Comparison of ENCODE assay signal across 8 mouse cellular contexts in the genomic region with DNA sequence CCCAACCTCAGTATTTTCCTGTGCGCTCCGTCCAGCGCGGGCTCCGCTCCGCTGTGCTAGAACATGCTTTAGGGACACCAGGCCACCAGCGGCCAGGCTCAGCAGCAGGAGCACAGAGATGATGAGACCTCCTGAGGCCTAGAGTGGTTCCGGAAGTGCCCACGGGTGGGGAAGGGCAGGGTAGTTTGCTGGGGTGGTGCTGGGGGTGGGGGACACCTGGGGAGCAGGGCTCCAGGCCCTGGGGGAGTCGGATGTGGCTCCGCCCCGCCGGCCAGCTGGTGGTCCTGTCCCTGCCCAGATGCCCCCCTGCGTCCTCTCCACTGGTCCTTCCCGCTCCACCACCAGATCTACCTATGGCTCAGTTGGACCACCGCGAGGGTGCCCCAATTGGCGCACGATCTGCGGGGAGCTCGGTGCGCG. TPM values are rescaled to one million over a fixed set of nuclear protein-coding genes. Genes with fewer than 3 reads are reported as not detected.
A peak's percentile ranks its signal among the peaks of the same experiment; 100 is the strongest.
DNase-seq lines count a peak whose midpoint lies in the region; ATAC-seq lines count a peak whose summit lies in the region.

No protein-coding gene starts in this region.

- H3K27me3 ChIP-seq in forebrain, embryonic 13.5 days: peaks cover 35% of the 10 kb centered on the region
- H3K27me3 ChIP-seq in limb, embryonic 11.5 days (ENCODE audit: control insufficient read depth, insufficient read depth, low read length): no peaks in the 10 kb centered on the region
- no peaks in the 10 kb centered on the region for H3K27me3 ChIP-seq in neural tube, embryonic 14.5 days (ENCODE audit: control insufficient read depth, insufficient read depth, low read length)

- DNase-seq in frontal cortex, postnatal 14 days (ENCODE audit: low spot score in 2 of 2): no peak
- DNase-seq in Muller cell, postnatal 12 days (ENCODE audit: inconsistent ontology term): peak; percentile 20
- DNase-seq in limb, embryonic 11.5 days (ENCODE audit: low spot score): peak; percentile 64
- DNase-seq in right cerebral cortex, postnatal 14 days: no peak
- DNase-seq in frontal cortex, postnatal 25 days (ENCODE audit: low spot score in 2 of 2): no peak

- H3K9ac ChIP-seq in forebrain, embryonic 13.5 days: peak overlapping the region; percentile 64
- peak overlapping the region; percentile 54 for H3K9ac ChIP-seq in limb, embryonic 11.5 days (ENCODE audit: low read length)
- peak overlapping the region; percentile 53 for H3K9ac ChIP-seq in neural tube, embryonic 14.5 days (replicated peaks; ENCODE audit: low read depth, low read length)

- peak; percentile 32; the same call in 1 of the 2 replicates for ATAC-seq in frontal cortex, adult (ENCODE audit: low TSS enrichment)
- peak; percentile 65 for ATAC-seq in forebrain, embryonic 13.5 days
- ATAC-seq in limb, embryonic 11.5 days (ENCODE audit: insufficient number of reproducible peaks, low FRiP score, low TSS enrichment, low read depth): 0 out of 2 replicates have a peak, but pooled peaks have one; percentile 27
- peak; percentile 65 for ATAC-seq in neural tube, embryonic 14.5 days (ENCODE audit: low read depth)

- no peaks in the 10 kb centered on the region for H3K36me3 ChIP-seq in forebrain, embryonic 13.5 days (ENCODE audit: poor library complexity, severe bottlenecking)
- no peaks in the 10 kb centered on the region for H3K36me3 ChIP-seq in limb, embryonic 11.5 days (ENCODE audit: control insufficient read depth, insufficient read depth, low read length)
- H3K36me3 ChIP-seq in neural tube, embryonic 14.5 days (ENCODE audit: control insufficient read depth, insufficient read depth, low read length): no peaks in the 10 kb centered on the region

- H3K27ac ChIP-seq in forebrain, embryonic 13.5 days: no peak overlapping the region
- no peak overlapping the region for H3K27ac ChIP-seq in limb, embryonic 11.5 days (replicated peaks; ENCODE audit: low read depth, low read length)
- no peak overlapping the region for H3K27ac ChIP-seq in neural tube, embryonic 14.5 days (ENCODE audit: low read depth, low read length)

- peaks cover 13% of the 10 kb centered on the region for H3K4me1 ChIP-seq in forebrain, embryonic 13.5 days
- H3K4me1 ChIP-seq in limb, embryonic 11.5 days (ENCODE audit: control insufficient read depth, insufficient read depth, low read length): peaks cover 3% of the 10 kb centered on the region; the same call in 1 of the 2 replicates
- 0 out of 2 replicates have a peak, but pooled peaks cover 9% of the 10 kb centered on the region for H3K4me1 ChIP-seq in neural tube, embryonic 14.5 days (ENCODE audit: control insufficient read depth, insufficient read depth, low read length)

- peak overlapping the region; percentile 42 for H3K4me3 ChIP-seq in forebrain, embryonic 13.5 days
- peak overlapping the region; percentile 40 for H3K4me3 ChIP-seq in limb, embryonic 11.5 days (ENCODE audit: low read depth, low read length)
- peak overlapping the region; percentile 28 for H3K4me3 ChIP-seq in neural tube, embryonic 14.5 days (ENCODE audit: low read depth, low read length)

- 1% methylated on average over 23 of the region's 23 CpGs for WGBS in forebrain, embryonic 13.5 days
- whole genome bisulfite sequencing in limb, embryonic 11.5 days: 1% methylated on average over 22 of the region's 23 CpGs
- WGBS in neural tube, embryonic 14.5 days: 3% methylated on average over 20 of the region's 23 CpGs

- no peaks in the 10 kb centered on the region for H3K9me3 ChIP-seq in forebrain, embryonic 13.5 days (replicated peaks)
- no peaks in the 10 kb centered on the region for H3K9me3 ChIP-seq in limb, embryonic 11.5 days (ENCODE audit: control insufficient read depth, low read length)
- H3K9me3 ChIP-seq in neural tube, embryonic 14.5 days (ENCODE audit: control insufficient read depth, low read length): no peaks in the 10 kb centered on the region

- H3K4me2 ChIP-seq in forebrain, embryonic 13.5 days: peak overlapping the region; percentile 80
- H3K4me2 ChIP-seq in limb, embryonic 11.5 days (ENCODE audit: low read depth, severe bottlenecking): peak overlapping the region; percentile 76
- H3K4me2 ChIP-seq in neural tube, embryonic 14.5 days (ENCODE audit: low read depth, low read length): peak overlapping the region; percentile 77

RNA-seq across cellular contexts. Expression of a gene that starts 3.5 kb away (rescaled TPM):
- 0.09 TPM in 1 of 2 replicates, not detected in the other for polyA plus RNA-seq in forebrain, embryonic 13.5 days (2015; fragmentation: Nextera tagmentation; extraction: Ambion mirVana)
- polyA plus RNA-seq in limb, embryonic 11.5 days (2014; fragmentation: Nextera tagmentation; extraction: Ambion mirVana): 0.10 TPM in 1 of 2 replicates, not detected in the other
- 0.17 TPM in 1 of 2 replicates, not detected in the other for polyA plus RNA-seq in neural tube, embryonic 14.5 days (2014; fragmentation: Nextera tagmentation; extraction: Ambion mirVana)

RNA-seq across cellular contexts. Expression of a gene that starts 7.9 kb away (rescaled TPM):
- not detected in 2 replicates for polyA plus RNA-seq in forebrain, embryonic 13.5 days (2015; fragmentation: Nextera tagmentation; extraction: Ambion mirVana)
- 0.33 and 0.60 TPM in 2 replicates for polyA plus RNA-seq in limb, embryonic 11.5 days (2014; fragmentation: Nextera tagmentation; extraction: Ambion mirVana)
- polyA plus RNA-seq in neural tube, embryonic 14.5 days (2014; fragmentation: Nextera tagmentation; extraction: Ambion mirVana): 1.2 and 1.3 TPM in 2 replicates

RNA-seq across cellular contexts. Expression of a gene that starts 10.3 kb away (rescaled TPM):
- polyA plus RNA-seq in forebrain, embryonic 13.5 days (2015; fragmentation: Nextera tagmentation; extraction: Ambion mirVana): 0.26 TPM in 1 of 2 replicates, not detected in the other
- polyA plus RNA-seq in limb, embryonic 11.5 days (2014; fragmentation: Nextera tagmentation; extraction: Ambion mirVana): 0.31 and 0.35 TPM in 2 replicates
- 2.4 and 3.0 TPM in 2 replicates for polyA plus RNA-seq in neural tube, embryonic 14.5 days (2014; fragmentation: Nextera tagmentation; extraction: Ambion mirVana)

RNA-seq across cellular contexts. Expression of a gene that starts 14.5 kb away (rescaled TPM):
- 20.8 and 25.9 TPM in 2 replicates for polyA plus RNA-seq in forebrain, embryonic 13.5 days (2015; fragmentation: Nextera tagmentation; extraction: Ambion mirVana)
- polyA plus RNA-seq in limb, embryonic 11.5 days (2014; fragmentation: Nextera tagmentation; extraction: Ambion mirVana): 66.1 and 75.2 TPM in 2 replicates
- polyA plus RNA-seq in neural tube, embryonic 14.5 days (2014; fragmentation: Nextera tagmentation; extraction: Ambion mirVana): 15.3 and 31.0 TPM in 2 replicates

RNA-seq across cellular contexts. Expression of a gene that starts 17.9 kb away (rescaled TPM):
- polyA plus RNA-seq in forebrain, embryonic 13.5 days (2015; fragmentation: Nextera tagmentation; extraction: Ambion mirVana): 10.3 and 13.3 TPM in 2 replicates
- polyA plus RNA-seq in limb, embryonic 11.5 days (2014; fragmentation: Nextera tagmentation; extraction: Ambion mirVana): 4.5 and 6.2 TPM in 2 replicates
- polyA plus RNA-seq in neural tube, embryonic 14.5 days (2014; fragmentation: Nextera tagmentation; extraction: Ambion mirVana): 108 and 158 TPM in 2 replicates

Comparison
In these comparisons a context has a peak if more than half of its experiments do, and no peak if none do; other contexts are left out.
1. DNase-seq: peak in Muller cell, postnatal 12 days (single experiment) and limb, embryonic 11.5 days (single experiment); none in frontal cortex, postnatal 14 days (0 of 2), right cerebral cortex, postnatal 14 days (single experiment) and frontal cortex, postnatal 25 days (0 of 2).
2. Peak in every context shown above with its lines, with median percentiles within 50 percentile points of each other: ATAC-seq, H3K4me2 ChIP-seq, H3K4me3 ChIP-seq and H3K9ac ChIP-seq.